Mouse (Mus musculus) hindbrain, embryonic 14.5 days (tissue): ENCODE data around the gene Fndc8. TPM values are rescaled to one million over a fixed set of nuclear protein-coding genes. Genes with fewer than 3 reads are reported as not detected.

Source experiments
- ATAC-seq: fragments of 200-750 bp; cut with Nextera tagmentation; 2 replicates; pipeline ENCODE4 v1.8.0; 2017; ENCODE audit warnings: moderate number of reproducible peaks, mild to moderate bottlenecking, moderate TSS enrichment, moderate library complexity; ENCODE audit not compliant: low FRiP score
- DNase-seq: peaks from one replicate; pipeline ENCODE4 v3.0.0-alpha.2; 2015; ENCODE audit warnings: low spot score
- H3K27ac ChIP-seq: fragments of 300-500 bp; sonication (generic); 2 replicates; pipeline ENCODE4 v1.5.1; 2014; ENCODE audit warnings: mild to moderate bottlenecking, moderate library complexity
- H3K27me3 ChIP-seq: fragments of 300-500 bp; sonication (generic); 2 replicates; pipeline ENCODE4 v1.6.1; 2014; ENCODE audit warnings: mild to moderate bottlenecking, low read length, mixed read lengths; ENCODE audit not compliant: control insufficient read depth, insufficient read depth
- H3K36me3 ChIP-seq: fragments of 300-500 bp; sonication (generic); replicated peaks from 2 replicates; pipeline ENCODE4 v1.6.1; 2014; ENCODE audit not compliant: control insufficient read depth, insufficient read depth
- H3K4me1 ChIP-seq: fragments of 300-500 bp; sonication (generic); replicated peaks from 2 replicates; pipeline ENCODE4 v1.6.1; 2014; ENCODE audit warnings: antibody characterized with exemption, low read length, mixed read lengths; ENCODE audit not compliant: control insufficient read depth, insufficient read depth
- H3K4me2 ChIP-seq: fragments of 300-500 bp; sonication (generic); replicated peaks from 2 replicates; pipeline ENCODE4 v1.6.1; 2014; ENCODE audit warnings: mild to moderate bottlenecking, moderate library complexity
- H3K4me3 ChIP-seq: fragments of 300-500 bp; sonication (generic); replicated peaks from 2 replicates; pipeline ENCODE4 v1.5.1; 2014; ENCODE audit warnings: mild to moderate bottlenecking, low read length
- H3K9ac ChIP-seq: fragments of 300-500 bp; sonication (generic); 2 replicates; pipeline ENCODE4 v1.6.1; 2014
- H3K9me3 ChIP-seq: fragments of 300-500 bp; sonication (generic); 2 replicates; pipeline ENCODE4 v1.6.1; 2016; ENCODE audit warnings: low read length; ENCODE audit not compliant: control insufficient read depth
- WGBS: fragments of 180-500 bp; shearing (Covaris S2); extraction: QIAGEN DNeasy Blood & Tissue Kit; methylation state at CpG from one replicate; pipeline ENCODE4 v1.1.7; 2014; 5-methylcytosine and 5-hydroxymethylcytosine counted together
- polyA plus RNA-seq: library from polyadenylated mRNA; unstranded; fragments of >200 nt; fragmentation: Nextera tagmentation; extraction: Ambion mirVana; gene quantifications from 2 replicates; pipeline ENCODE4 v1.2.1, GENCODE M21; 2014

Fndc8 gene
- polyA plus RNA-seq, 1 experiment from 2014 or later, result 0.37 TPM

- no peak for ATAC-seq
- Histone ChIP-seq H3K27me3 (no peaks in the 10 kb centered on the region; the same call in 1 of the 2 replicates), H3K36me3 (no peaks in the 10 kb centered on the region), H3K9me3 (no peaks in the 10 kb centered on the region), H3K4me2 (no peak overlapping the region), H3K27ac (no peak overlapping the region), H3K4me3 (no peak overlapping the region), H3K4me1 (no peaks in the 10 kb centered on the region), H3K9ac (no peak overlapping the region)
- 54% methylated on average over 6 of the region's 6 CpGs for WGBS
- DNase-seq, result no peak
Observed at GRCm38 (mm10) chr11:82943336-82943735, 51.4 kb downstream of the Fndc8 start.

DNA sequence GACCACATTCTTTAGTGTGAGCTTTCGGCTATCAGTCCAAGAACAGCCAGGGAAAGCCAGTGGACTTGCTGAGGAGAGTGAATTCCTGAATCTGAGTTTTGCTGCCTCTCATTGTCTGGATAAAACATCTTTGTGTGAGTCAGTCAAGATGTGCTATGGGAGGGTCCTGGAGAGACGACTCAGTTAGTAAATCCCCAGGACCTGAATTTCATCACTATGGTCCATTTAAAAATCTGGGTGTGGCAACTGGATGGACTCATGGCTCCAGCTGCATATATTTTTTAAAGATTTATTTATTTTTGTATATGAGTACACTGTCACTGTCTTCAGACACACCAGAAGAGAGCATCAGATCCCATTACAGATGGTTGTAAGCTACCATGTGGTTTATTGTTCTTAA lies 53.7 kb downstream of the Fndc8 start:
- Histone ChIP-seq H3K9me3 (no peaks in the 10 kb centered on the region), H3K9ac (no peak overlapping the region), H3K4me1 (no peaks in the 10 kb centered on the region), H3K36me3 (no peaks in the 10 kb centered on the region), H3K4me2 (no peak overlapping the region), H3K27ac (no peak overlapping the region), H3K27me3 (peaks cover 17% of the 10 kb centered on the region), H3K4me3 (no peak overlapping the region)
- DNase-seq (no peak), ATAC-seq (no peak)
- 72% methylated on average over 2 of the region's 2 CpGs for WGBS

DNA sequence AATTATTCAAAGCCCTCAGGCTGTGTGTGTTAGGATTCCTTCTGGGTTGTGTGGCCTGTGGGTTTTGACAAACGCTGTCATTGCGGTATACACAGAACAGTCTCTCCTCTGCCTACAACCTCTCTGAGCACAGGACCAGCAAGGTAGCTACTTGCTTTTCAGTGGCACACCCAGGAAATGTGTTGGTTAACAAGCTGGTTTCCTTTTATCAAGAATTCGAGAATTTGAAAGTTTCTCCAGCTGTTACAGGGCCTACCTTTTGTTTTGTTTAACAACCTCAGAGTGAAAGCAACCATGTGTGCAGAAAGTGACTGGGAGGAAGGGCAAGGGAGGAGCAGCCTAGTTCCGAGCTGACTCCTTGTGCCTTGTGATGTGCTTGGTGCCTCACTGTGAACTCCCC lies 55.5 kb downstream of the Fndc8 start:
- H3K9me3 ChIP-seq, result no peaks in the 10 kb centered on the region
- peaks cover 34% of the 10 kb centered on the region for H3K27me3 ChIP-seq
- no peak overlapping the region for H3K9ac ChIP-seq
- H3K4me1 ChIP-seq, result no peaks in the 10 kb centered on the region
- no peak overlapping the region for H3K4me2 ChIP-seq
- H3K4me3 ChIP-seq, result no peak overlapping the region
- 52% methylated on average over 4 of the region's 4 CpGs for WGBS
- H3K36me3 ChIP-seq, result no peaks in the 10 kb centered on the region
- ATAC-seq (no peak), DNase-seq (no peak)
- H3K27ac ChIP-seq, result no peak overlapping the region

DNA sequence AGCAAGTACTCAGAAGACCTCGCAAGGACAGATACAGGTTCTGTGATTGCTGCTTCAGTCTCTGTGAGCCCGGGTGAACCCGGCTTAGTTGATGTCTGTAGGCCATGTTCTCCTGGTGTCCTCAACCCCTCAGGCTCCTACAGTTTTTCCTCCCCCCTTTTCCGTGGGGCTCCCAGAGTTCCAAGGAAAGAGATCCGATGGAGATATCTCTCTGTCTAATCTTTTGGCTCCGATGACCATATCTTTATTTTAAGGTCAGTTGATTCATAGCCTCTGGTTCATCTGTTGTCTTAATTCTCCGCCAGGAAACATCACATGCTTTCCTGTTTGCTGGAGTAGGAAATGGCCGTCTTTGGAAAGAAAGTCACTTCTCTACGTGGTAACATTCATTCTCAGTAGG lies 57.1 kb downstream of the Fndc8 start:
- 88% methylated on average over 9 of the region's 9 CpGs for WGBS
- H3K4me1 ChIP-seq, result no peaks in the 10 kb centered on the region
- no peak for DNase-seq
- H3K9me3 ChIP-seq, result no peaks in the 10 kb centered on the region
- no peak for ATAC-seq
- H3K4me2 ChIP-seq, result no peak overlapping the region
- H3K9ac ChIP-seq, result no peak overlapping the region
- H3K27me3 ChIP-seq, result peaks cover 46% of the 10 kb centered on the region
- H3K4me3 ChIP-seq, result no peak overlapping the region
- no peak overlapping the region for H3K27ac ChIP-seq
- H3K36me3 ChIP-seq, result no peaks in the 10 kb centered on the region

Other genes starting within 250 kb of the Fndc8 start
- gene Cct6b, start 127.8 kb upstream of the Fndc8 start, polyA plus RNA-seq, result 0.09 and 0.14 TPM in 2 replicates
- gene Zfp830, start 127.8 kb upstream of the Fndc8 start, polyA plus RNA-seq, result 23.4 and 26.9 TPM in 2 replicates
- gene Lig3, start 111.0 kb upstream of the Fndc8 start, polyA plus RNA-seq, result 26.0 and 35.8 TPM in 2 replicates
- 4.3 and 5.0 TPM in 2 replicates for gene Rffl, start 20.9 kb upstream of the Fndc8 start, polyA plus RNA-seq
- 14.0 and 14.3 TPM in 2 replicates for gene Rad51d, start 1.5 kb upstream of the Fndc8 start, polyA plus RNA-seq
- gene Nle1, start 16.3 kb downstream of the Fndc8 start, polyA plus RNA-seq, result 20.7 and 28.0 TPM in 2 replicates
- 1.1 and 2.0 TPM in 2 replicates for gene Unc45b, start 18.4 kb downstream of the Fndc8 start, polyA plus RNA-seq
- 1.4 and 1.6 TPM in 2 replicates for gene Slfn5, start 59.2 kb downstream of the Fndc8 start, polyA plus RNA-seq
- gene Slfn9, start 99.7 kb downstream of the Fndc8 start, polyA plus RNA-seq, result 1.8 and 2.7 TPM in 2 replicates
- gene Slfn8, start 128.7 kb downstream of the Fndc8 start, polyA plus RNA-seq, result 0.21 and 0.27 TPM in 2 replicates
- gene Slfn2, start 173.0 kb downstream of the Fndc8 start, polyA plus RNA-seq, result 1.3 and 1.4 TPM in 2 replicates
- gene Slfn1, start 224.7 kb downstream of the Fndc8 start, polyA plus RNA-seq, result 0.11 TPM in 1 of 2 replicates, not detected in the other